In the genomic region with DNA sequence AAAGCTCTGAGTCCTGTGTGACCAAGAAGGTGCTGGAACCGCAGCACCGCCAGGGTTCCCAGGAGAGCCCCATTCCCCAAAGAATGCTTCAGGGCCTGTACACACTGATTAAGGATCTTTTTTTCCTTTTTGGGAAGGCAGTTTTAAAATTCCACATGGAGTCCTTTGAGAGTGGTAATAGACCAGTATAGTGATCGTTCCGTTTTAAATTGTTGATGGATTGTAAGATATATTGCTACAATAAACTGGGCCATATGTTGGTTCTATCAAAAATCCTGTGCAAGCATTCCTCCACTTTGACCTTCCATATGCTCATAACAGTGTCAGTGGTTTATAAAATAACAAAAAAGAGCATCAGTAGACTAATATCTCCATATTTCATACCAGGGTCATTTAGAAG, we compare ENCODE assay signal across 22 mouse cellular contexts.
DNase-seq lines count a peak whose midpoint lies in the region; ATAC-seq and TF ChIP-seq lines count a peak whose summit lies in the region.
"Had no signal": no experiment of that assay in that cellular context is flagged by ENCODE, and none has a peak within 500 bp of the region (broad histone marks: within the 10 kb centered on the region; RNA-seq: fewer than 3 reads in every experiment).

No protein-coding gene starts in this region.

- no peaks in the 10 kb centered on the region for H3K36me3 ChIP-seq in kidney, embryonic 14.5 days (ENCODE audit: control insufficient read depth, insufficient read depth, low read length)
- no peaks in the 10 kb centered on the region for H3K36me3 ChIP-seq in kidney, embryonic 16.5 days (ENCODE audit: insufficient read depth, low read length)
- peaks cover 12% of the 10 kb centered on the region; the same call in 1 of the 2 replicates for H3K36me3 ChIP-seq in limb, embryonic 12.5 days
- peaks cover 41% of the 10 kb centered on the region for H3K36me3 ChIP-seq in limb, embryonic 10.5 days
- peaks cover 9% of the 10 kb centered on the region; the same call in 1 of the 2 replicates for H3K36me3 ChIP-seq in limb, embryonic 14.5 days (ENCODE audit: control insufficient read depth, insufficient read depth, low read length)
- H3K36me3 ChIP-seq: embryonic facial prominence, embryonic 15.5 days; hindbrain, embryonic 13.5 days had no signal

- H3K27me3 ChIP-seq in kidney, embryonic 14.5 days (ENCODE audit: control insufficient read depth, insufficient read depth, low read length), result no peaks in the 10 kb centered on the region
- H3K27me3 ChIP-seq in kidney, embryonic 16.5 days (ENCODE audit: insufficient read depth, low read length), result no peaks in the 10 kb centered on the region
- H3K27me3 ChIP-seq in limb, embryonic 12.5 days, result no peaks in the 10 kb centered on the region
- H3K27me3 ChIP-seq in limb, embryonic 10.5 days (ENCODE audit: low read depth, poor library complexity, severe bottlenecking), result no peaks in the 10 kb centered on the region
- no peaks in the 10 kb centered on the region for H3K27me3 ChIP-seq in limb, embryonic 14.5 days (ENCODE audit: control insufficient read depth, insufficient read depth, low read length)
- H3K27me3 ChIP-seq: embryonic facial prominence, embryonic 12.5 days; embryonic facial prominence, embryonic 15.5 days; hindbrain, embryonic 13.5 days had no signal

- ATAC-seq in kidney, embryonic 14.5 days (ENCODE audit: low FRiP score, low TSS enrichment), result no peak
- no peak for ATAC-seq in kidney, embryonic 16.5 days (ENCODE audit: low FRiP score, low TSS enrichment)
- 0 out of 2 replicates have a peak, but pooled peaks have one; percentile 5 for ATAC-seq in limb, embryonic 12.5 days (ENCODE audit: insufficient number of reproducible peaks, insufficient read depth, low FRiP score, low TSS enrichment, low read depth)
- peak; percentile 56; the same call in 1 of the 2 replicates for ATAC-seq in limb, embryonic 14.5 days (ENCODE audit: low FRiP score, low read depth)
- ATAC-seq: CD4-positive, CD25-positive, alpha-beta regulatory T cell, adult 4 months; forebrain, embryonic 14.5 days; forebrain, postnatal 0 days had no signal

- H3K9ac ChIP-seq in kidney, embryonic 14.5 days (ENCODE audit: low read depth, low read length), result no peak overlapping the region
- H3K9ac ChIP-seq in kidney, embryonic 16.5 days (replicated peaks; ENCODE audit: low read length), result no peak overlapping the region
- H3K9ac ChIP-seq in limb, embryonic 12.5 days (replicated peaks), result no peak overlapping the region
- no peak overlapping the region for H3K9ac ChIP-seq in limb, embryonic 14.5 days (ENCODE audit: low read depth, low read length, severe bottlenecking)
- H3K9ac ChIP-seq: embryonic facial prominence, embryonic 12.5 days; embryonic facial prominence, embryonic 15.5 days; forebrain, postnatal 0 days; hindbrain, embryonic 13.5 days had no signal

- H3K4me1 ChIP-seq in kidney, embryonic 14.5 days (ENCODE audit: control insufficient read depth, insufficient read depth, low read length), result peaks cover 10% of the 10 kb centered on the region; the same call in 1 of the 2 replicates
- H3K4me1 ChIP-seq in kidney, embryonic 16.5 days (ENCODE audit: insufficient read depth, low read length), result peaks cover 21% of the 10 kb centered on the region
- H3K4me1 ChIP-seq in limb, embryonic 12.5 days (replicated peaks), result peaks cover 60% of the 10 kb centered on the region
- H3K4me1 ChIP-seq in limb, embryonic 10.5 days, result peaks cover 35% of the 10 kb centered on the region
- peaks cover 46% of the 10 kb centered on the region for H3K4me1 ChIP-seq in limb, embryonic 14.5 days (ENCODE audit: control insufficient read depth, insufficient read depth, low read length)

- 78% methylated on average over 4 of the region's 4 CpGs for WGBS in kidney, embryonic 14.5 days
- 62% methylated on average over 4 of the region's 4 CpGs for WGBS in kidney, embryonic 16.5 days
- WGBS in limb, embryonic 12.5 days, result 43% methylated on average over 4 of the region's 4 CpGs
- 86% methylated on average over 4 of the region's 4 CpGs for WGBS in limb, embryonic 10.5 days
- 20% methylated on average over 4 of the region's 4 CpGs for WGBS in limb, embryonic 14.5 days

- no peak overlapping the region for H3K4me3 ChIP-seq in kidney, embryonic 14.5 days (ENCODE audit: low read length)
- no peak overlapping the region for H3K4me3 ChIP-seq in kidney, embryonic 16.5 days (ENCODE audit: low read length)
- H3K4me3 ChIP-seq in limb, embryonic 12.5 days (replicated peaks), result no peak overlapping the region
- H3K4me3 ChIP-seq in limb, embryonic 10.5 days, result no peak overlapping the region
- no peak overlapping the region for H3K4me3 ChIP-seq in limb, embryonic 14.5 days (replicated peaks; ENCODE audit: low read length)
- H3K4me3 ChIP-seq: embryonic facial prominence, embryonic 12.5 days; embryonic facial prominence, embryonic 15.5 days; gastrocnemius, adult 2 months; hindbrain, embryonic 10.5 days; hindbrain, embryonic 13.5 days had no signal

- no peak overlapping the region for H3K4me2 ChIP-seq in kidney, embryonic 14.5 days (replicated peaks; ENCODE audit: low read depth, low read length)
- no peak overlapping the region for H3K4me2 ChIP-seq in kidney, embryonic 16.5 days (replicated peaks; ENCODE audit: low read depth, low read length)
- H3K4me2 ChIP-seq in limb, embryonic 12.5 days, result no peak overlapping the region
- H3K4me2 ChIP-seq in limb, embryonic 14.5 days (replicated peaks; ENCODE audit: low read depth, low read length, severe bottlenecking), result no peak overlapping the region
- H3K4me2 ChIP-seq: embryonic facial prominence, embryonic 12.5 days; embryonic facial prominence, embryonic 15.5 days; heart, embryonic 11.5 days; hindbrain, embryonic 13.5 days had no signal

- no peak for TF ChIP-seq POLR2A in limb, embryonic 14.5 days (IDR thresholded peaks at IDR 0.05; ENCODE audit: borderline replicate concordance, extremely low read depth, insufficient read depth, insufficient read length)

- H3K9me3 ChIP-seq in kidney, embryonic 14.5 days (ENCODE audit: control insufficient read depth, low read length), result no peaks in the 10 kb centered on the region
- no peaks in the 10 kb centered on the region for H3K9me3 ChIP-seq in kidney, embryonic 16.5 days (ENCODE audit: low read length)
- H3K9me3 ChIP-seq in limb, embryonic 12.5 days, result no peaks in the 10 kb centered on the region
- H3K9me3 ChIP-seq in limb, embryonic 10.5 days (replicated peaks), result no peaks in the 10 kb centered on the region
- no peaks in the 10 kb centered on the region for H3K9me3 ChIP-seq in limb, embryonic 14.5 days (ENCODE audit: control insufficient read depth, low read length)
- H3K9me3 ChIP-seq: embryonic facial prominence, embryonic 12.5 days; embryonic facial prominence, embryonic 15.5 days; hindbrain, embryonic 10.5 days; hindbrain, embryonic 13.5 days had no signal

- peak overlapping the region; percentile 20; the same call in 1 of the 2 replicates for H3K27ac ChIP-seq in kidney, embryonic 14.5 days (ENCODE audit: low read depth, low read length)
- no peak overlapping the region for H3K27ac ChIP-seq in kidney, embryonic 16.5 days (ENCODE audit: low read length)
- peak overlapping the region; percentile 77 for H3K27ac ChIP-seq in limb, embryonic 12.5 days
- H3K27ac ChIP-seq in limb, embryonic 10.5 days, result no peak overlapping the region
- H3K27ac ChIP-seq in limb, embryonic 14.5 days (replicated peaks; ENCODE audit: low read depth, low read length), result 0 out of 2 replicates have a peak overlapping the region, but pooled peaks have one; percentile 45
- H3K27ac ChIP-seq: embryonic facial prominence, embryonic 12.5 days; embryonic facial prominence, embryonic 15.5 days; gastrocnemius, adult 2 months; hindbrain, embryonic 10.5 days; hindbrain, embryonic 13.5 days had no signal

- no peak for DNase-seq in limb, embryonic 10.5 days (ENCODE audit: low spot score)
- peak; percentile 66 for DNase-seq in limb, embryonic 14.5 days (ENCODE audit: low spot score)
- DNase-seq in layer of hippocampus, adult 11-12 months (ENCODE audit: low spot score), result no peak
- DNase-seq: adrenal gland, adult 2 months; adrenal gland, postnatal 14 days; cerebellum, adult 11 months; cerebellum, adult 2 months; cerebellum, adult 9-11 months; cerebellum, postnatal 25 days; forebrain, postnatal 0 days; gastrocnemius, adult 2 months; gastrocnemius, postnatal 14 days had no signal

Comparison
In these comparisons a context has a peak if more than half of its experiments do, and no peak if none do; other contexts are left out.
1. H3K27ac ChIP-seq: peak in kidney, embryonic 14.5 days (single experiment), limb, embryonic 12.5 days (single experiment) and limb, embryonic 14.5 days (single experiment); none in kidney, embryonic 16.5 days (single experiment) and limb, embryonic 10.5 days (single experiment).
2. ATAC-seq: peak in limb, embryonic 12.5 days (single experiment) and limb, embryonic 14.5 days (single experiment); none in kidney, embryonic 14.5 days (single experiment) and kidney, embryonic 16.5 days (single experiment).